Mouse (Mus musculus) adrenal gland, postnatal 25 days (tissue): Measurements from ENCODE around the gene Ppib. TPM values are rescaled to one million over a fixed set of nuclear protein-coding genes. Genes with fewer than 3 reads are reported as not detected.

Source experiments
- DNase-seq: peaks from one replicate; pipeline ENCODE4 v3.0.0; 2021; ENCODE audit warnings: mixed read lengths
- total RNA-seq: library from RNA; stranded (reverse); gene quantifications from 2 replicates; pipeline ENCODE4 v1.2.3, GENCODE M21; 2021

Gene Ppib
- total RNA-seq, 1 experiment from 2014 or later = 304 TPM

- DNase-seq = no peak
These were observed 18.1 kb downstream of the Ppib start for GRCm38 (mm10) chr9:66078072-66078471.

GRCm38 (mm10) chr9:66078493-66078892 is 18.5 kb downstream of the Ppib start:
- DNase-seq = no peak

- DNase-seq = no peak
These were observed 20.9 kb downstream of the Ppib start for GRCm38 (mm10) chr9:66080804-66081459.

- DNase-seq = no peak
These were observed 22.0 kb downstream of the Ppib start for GRCm38 (mm10) chr9:66081999-66082398.

GRCm38 (mm10) chr9:66084171-66084570 is 24.1 kb downstream of the Ppib start:
- DNase-seq = no peak

GRCm38 (mm10) chr9:66087062-66087461 is 27.0 kb downstream of the Ppib start:
- DNase-seq = no peak

- peak; percentile 62 for DNase-seq
These were observed 28.4 kb downstream of the Ppib start for GRCm38 (mm10) chr9:66088411-66088810.

GRCm38 (mm10) chr9:66090593-66091244 is 30.7 kb downstream of the Ppib start:
- DNase-seq = peak; percentile 34

- peak; percentile 22 for DNase-seq
These were observed 31.6 kb downstream of the Ppib start for GRCm38 (mm10) chr9:66091327-66092231.

GRCm38 (mm10) chr9:66092664-66093063 is 32.6 kb downstream of the Ppib start:
- DNase-seq = no peak

- DNase-seq = no peak
These were observed 41.6 kb downstream of the Ppib start for GRCm38 (mm10) chr9:66101577-66101976.

GRCm38 (mm10) chr9:66102668-66103067 is 42.6 kb downstream of the Ppib start:
- DNase-seq = no peak

- no peak for DNase-seq
These were observed 44.6 kb downstream of the Ppib start for GRCm38 (mm10) chr9:66104601-66105000.

GRCm38 (mm10) chr9:66105168-66105567 is 45.1 kb downstream of the Ppib start:
- no peak for DNase-seq

GRCm38 (mm10) chr9:66109574-66109973 is 49.6 kb downstream of the Ppib start:
- DNase-seq = no peak

- no peak for DNase-seq
These were observed 50.1 kb downstream of the Ppib start for GRCm38 (mm10) chr9:66110126-66110525.

GRCm38 (mm10) chr9:66110611-66111379 is 50.8 kb downstream of the Ppib start:
- no peak for DNase-seq

- DNase-seq = no peak
These were observed 54.3 kb downstream of the Ppib start for GRCm38 (mm10) chr9:66114341-66114740.
